16 mouse cellular contexts compared by ENCODE assay signal in genomic region chr13:15714331-15714725, GRCm38 (mm10).
A peak's percentile ranks its signal among the peaks of the same experiment; 100 is the strongest.
DNase-seq lines count a peak whose midpoint lies in the region; ATAC-seq and TF ChIP-seq lines count a peak whose summit lies in the region.
"Had no signal": no experiment of that assay in that cellular context is flagged by ENCODE, and none has a peak within 500 bp of the region (broad histone marks: within the 10 kb centered on the region; RNA-seq: fewer than 3 reads in every experiment).

No protein-coding gene starts in this region.

- no peak for DNase-seq in forebrain, embryonic 10.5 days (ENCODE audit: extremely low spot score, low spot score)
- no peak for DNase-seq in forebrain, postnatal 0 days
- DNase-seq in midbrain, embryonic 11.5 days (ENCODE audit: low spot score, missing footprints) = peak; percentile 89
- no peak for DNase-seq in forebrain, embryonic 11.5 days (ENCODE audit: low spot score)
- peak; percentile 33 for DNase-seq in midbrain, embryonic 14.5 days
- no peak for DNase-seq in left cerebral cortex, postnatal 36 days (ENCODE audit: low spot score in 2 of 2)
- DNase-seq: adrenal gland, postnatal 36 days; cerebellum, adult 8-10 months; gastrocnemius, postnatal 25 days; left cerebral cortex, postnatal 4 days had no signal

- H3K9me3 ChIP-seq in forebrain, embryonic 10.5 days = no peaks in the 10 kb centered on the region
- H3K9me3 ChIP-seq in forebrain, postnatal 0 days (ENCODE audit: low read length) = no peaks in the 10 kb centered on the region
- no peaks in the 10 kb centered on the region for H3K9me3 ChIP-seq in midbrain, embryonic 11.5 days (ENCODE audit: control insufficient read depth, low read length)
- no peaks in the 10 kb centered on the region for H3K9me3 ChIP-seq in midbrain, embryonic 16.5 days (replicated peaks; ENCODE audit: control insufficient read depth, low read length, poor library complexity, severe bottlenecking)
- H3K9me3 ChIP-seq in forebrain, embryonic 11.5 days (ENCODE audit: control insufficient read depth, low read length) = no peaks in the 10 kb centered on the region
- H3K9me3 ChIP-seq in midbrain, embryonic 14.5 days (ENCODE audit: control insufficient read depth, low read length) = no peaks in the 10 kb centered on the region
- H3K9me3 ChIP-seq in kidney, embryonic 16.5 days (ENCODE audit: low read length) = no peaks in the 10 kb centered on the region
- H3K9me3 ChIP-seq: liver, embryonic 12.5 days; neural tube, embryonic 13.5 days had no signal

- peaks cover 68% of the 10 kb centered on the region for H3K4me1 ChIP-seq in forebrain, embryonic 10.5 days
- H3K4me1 ChIP-seq in forebrain, postnatal 0 days (ENCODE audit: insufficient read depth) = no peaks in the 10 kb centered on the region
- H3K4me1 ChIP-seq in midbrain, embryonic 11.5 days (ENCODE audit: control insufficient read depth, insufficient read depth, low read length) = peaks cover 22% of the 10 kb centered on the region
- H3K4me1 ChIP-seq in midbrain, embryonic 16.5 days (ENCODE audit: control insufficient read depth, insufficient read depth, low read length) = peaks cover 2% of the 10 kb centered on the region; the same call in 1 of the 2 replicates
- peaks cover 6% of the 10 kb centered on the region for H3K4me1 ChIP-seq in forebrain, embryonic 11.5 days (replicated peaks; ENCODE audit: control insufficient read depth, insufficient read depth, low read length)
- H3K4me1 ChIP-seq in midbrain, embryonic 14.5 days (ENCODE audit: control insufficient read depth, insufficient read depth, low read length) = peaks cover 3% of the 10 kb centered on the region; the same call in 1 of the 2 replicates
- H3K4me1 ChIP-seq in kidney, embryonic 16.5 days (ENCODE audit: insufficient read depth, low read length) = no peaks in the 10 kb centered on the region
- H3K4me1 ChIP-seq: liver, embryonic 12.5 days had no signal

- no peak overlapping the region for H3K4me3 ChIP-seq in forebrain, embryonic 10.5 days
- H3K4me3 ChIP-seq in forebrain, postnatal 0 days (ENCODE audit: low read depth, low read length) = no peak overlapping the region
- no peak overlapping the region for H3K4me3 ChIP-seq in midbrain, embryonic 11.5 days (ENCODE audit: low read depth, low read length)
- H3K4me3 ChIP-seq in midbrain, embryonic 16.5 days (ENCODE audit: low read depth, low read length) = no peak overlapping the region
- H3K4me3 ChIP-seq in forebrain, embryonic 11.5 days (ENCODE audit: low read depth, low read length) = no peak overlapping the region
- H3K4me3 ChIP-seq in midbrain, embryonic 14.5 days (replicated peaks; ENCODE audit: low read depth, low read length) = no peak overlapping the region
- H3K4me3 ChIP-seq in kidney, embryonic 16.5 days (ENCODE audit: low read length) = no peak overlapping the region
- H3K4me3 ChIP-seq: liver, embryonic 12.5 days; neural tube, embryonic 13.5 days had no signal

- peaks cover 70% of the 10 kb centered on the region for H3K36me3 ChIP-seq in forebrain, embryonic 10.5 days (replicated peaks)
- no peaks in the 10 kb centered on the region for H3K36me3 ChIP-seq in forebrain, postnatal 0 days (ENCODE audit: insufficient read depth)
- no peaks in the 10 kb centered on the region for H3K36me3 ChIP-seq in midbrain, embryonic 11.5 days (ENCODE audit: control insufficient read depth, insufficient read depth, low read length)
- no peaks in the 10 kb centered on the region for H3K36me3 ChIP-seq in midbrain, embryonic 16.5 days (ENCODE audit: control insufficient read depth, insufficient read depth, low read length)
- H3K36me3 ChIP-seq in forebrain, embryonic 11.5 days (ENCODE audit: control insufficient read depth, insufficient read depth, low read length) = no peaks in the 10 kb centered on the region
- H3K36me3 ChIP-seq in midbrain, embryonic 14.5 days (ENCODE audit: control insufficient read depth, insufficient read depth, low read length) = no peaks in the 10 kb centered on the region
- peaks cover 3% of the 10 kb centered on the region; the same call in 1 of the 2 replicates for H3K36me3 ChIP-seq in kidney, embryonic 16.5 days (ENCODE audit: insufficient read depth, low read length)
- H3K36me3 ChIP-seq: liver, embryonic 12.5 days; neural tube, embryonic 13.5 days had no signal

- H3K9ac ChIP-seq in forebrain, postnatal 0 days = no peak overlapping the region
- H3K9ac ChIP-seq in midbrain, embryonic 11.5 days (ENCODE audit: low read length) = no peak overlapping the region
- H3K9ac ChIP-seq in midbrain, embryonic 16.5 days (ENCODE audit: low read depth, low read length) = no peak overlapping the region
- H3K9ac ChIP-seq in forebrain, embryonic 11.5 days (ENCODE audit: low read length) = no peak overlapping the region
- no peak overlapping the region for H3K9ac ChIP-seq in midbrain, embryonic 14.5 days (replicated peaks; ENCODE audit: low read length)
- H3K9ac ChIP-seq in kidney, embryonic 16.5 days (replicated peaks; ENCODE audit: low read length) = no peak overlapping the region
- H3K9ac ChIP-seq: liver, embryonic 12.5 days; lung, embryonic 14.5 days; neural tube, embryonic 13.5 days had no signal

- no peak for TF ChIP-seq CTCF in forebrain, postnatal 0 days (IDR thresholded peaks at IDR 0.05; ENCODE audit: low read depth)

- ATAC-seq in forebrain, postnatal 0 days = no peak
- peak; percentile 83 for ATAC-seq in midbrain, embryonic 11.5 days (ENCODE audit: low FRiP score)
- ATAC-seq in midbrain, embryonic 16.5 days = no peak
- peak; percentile 76 for ATAC-seq in forebrain, embryonic 11.5 days (replicated peaks; ENCODE audit: low FRiP score)
- ATAC-seq in midbrain, embryonic 14.5 days (ENCODE audit: low FRiP score, low TSS enrichment) = no peak
- no peak for ATAC-seq in kidney, embryonic 16.5 days (ENCODE audit: low FRiP score, low TSS enrichment)
- ATAC-seq: activated CD4-positive, CD25-positive, alpha-beta regulatory T cell, adult 4 months; liver, embryonic 12.5 days had no signal

- no peak overlapping the region for H3K4me2 ChIP-seq in forebrain, postnatal 0 days (ENCODE audit: low read depth)
- no peak overlapping the region for H3K4me2 ChIP-seq in midbrain, embryonic 11.5 days
- no peak overlapping the region for H3K4me2 ChIP-seq in midbrain, embryonic 16.5 days (ENCODE audit: low read length)
- no peak overlapping the region for H3K4me2 ChIP-seq in forebrain, embryonic 11.5 days (ENCODE audit: low read depth, low read length, severe bottlenecking)
- no peak overlapping the region for H3K4me2 ChIP-seq in midbrain, embryonic 14.5 days (ENCODE audit: low read length)
- no peak overlapping the region for H3K4me2 ChIP-seq in kidney, embryonic 16.5 days (replicated peaks; ENCODE audit: low read depth, low read length)
- H3K4me2 ChIP-seq: liver, embryonic 12.5 days; lung, embryonic 14.5 days; neural tube, embryonic 13.5 days had no signal

- H3K27me3 ChIP-seq in forebrain, embryonic 10.5 days (ENCODE audit: poor library complexity, severe bottlenecking) = peaks cover 45% of the 10 kb centered on the region; the same call in 1 of the 2 replicates
- no peaks in the 10 kb centered on the region for H3K27me3 ChIP-seq in forebrain, postnatal 0 days (ENCODE audit: insufficient read depth, low read length)
- peaks cover 20% of the 10 kb centered on the region for H3K27me3 ChIP-seq in midbrain, embryonic 11.5 days (ENCODE audit: control insufficient read depth, insufficient read depth, low read length)
- no peaks in the 10 kb centered on the region for H3K27me3 ChIP-seq in midbrain, embryonic 16.5 days (ENCODE audit: control insufficient read depth, insufficient read depth, low read depth, low read length)
- no peaks in the 10 kb centered on the region for H3K27me3 ChIP-seq in forebrain, embryonic 11.5 days (ENCODE audit: control insufficient read depth, insufficient read depth, low read length)
- H3K27me3 ChIP-seq in midbrain, embryonic 14.5 days (ENCODE audit: control insufficient read depth, insufficient read depth, low read length) = no peaks in the 10 kb centered on the region
- no peaks in the 10 kb centered on the region for H3K27me3 ChIP-seq in kidney, embryonic 16.5 days (ENCODE audit: insufficient read depth, low read length)
- H3K27me3 ChIP-seq: liver, embryonic 12.5 days; neural tube, embryonic 13.5 days had no signal

- intact Hi-C loops in left cerebral cortex, postnatal 36 days (cut with DNase I) = loop anchor here (2.0 to 10.0 kb wide), 2 partner anchors 250 to 1044 kb away; partner anchors contain the start of gene Gli3

- H3K27ac ChIP-seq in forebrain, embryonic 10.5 days = peak overlapping the region; percentile 81
- no peak overlapping the region for H3K27ac ChIP-seq in forebrain, postnatal 0 days (ENCODE audit: low read depth, low read length)
- no peak overlapping the region; the same call in 1 of the 2 replicates for H3K27ac ChIP-seq in midbrain, embryonic 11.5 days (ENCODE audit: low read depth, low read length)
- no peak overlapping the region for H3K27ac ChIP-seq in midbrain, embryonic 16.5 days (ENCODE audit: low read length)
- H3K27ac ChIP-seq in forebrain, embryonic 11.5 days (ENCODE audit: low read depth, low read length) = peak overlapping the region; percentile 54
- H3K27ac ChIP-seq in midbrain, embryonic 14.5 days (replicated peaks; ENCODE audit: low read depth, low read length) = no peak overlapping the region
- no peak overlapping the region for H3K27ac ChIP-seq in kidney, embryonic 16.5 days (ENCODE audit: low read length)
- H3K27ac ChIP-seq: liver, embryonic 12.5 days; neural tube, embryonic 13.5 days had no signal

- WGBS in forebrain, embryonic 10.5 days = 37% methylated on average over 4 of the region's 4 CpGs
- 23% methylated on average over 4 of the region's 4 CpGs for WGBS in forebrain, postnatal 0 days
- WGBS in midbrain, embryonic 11.5 days = 22% methylated on average over 4 of the region's 4 CpGs
- 12% methylated on average over 4 of the region's 4 CpGs for WGBS in midbrain, embryonic 16.5 days
- WGBS in forebrain, embryonic 11.5 days = 27% methylated on average over 4 of the region's 4 CpGs
- WGBS in midbrain, embryonic 14.5 days = 9% methylated on average over 4 of the region's 4 CpGs
- WGBS in kidney, embryonic 16.5 days = 86% methylated on average over 4 of the region's 4 CpGs

Comparison
In these comparisons a context has a peak if more than half of its experiments do, and no peak if none do; other contexts are left out.
1. H3K27ac ChIP-seq: peak in forebrain, embryonic 10.5 days (single experiment) and forebrain, embryonic 11.5 days (single experiment); none in forebrain, postnatal 0 days (single experiment), midbrain, embryonic 11.5 days (single experiment), midbrain, embryonic 16.5 days (single experiment), midbrain, embryonic 14.5 days (single experiment) and kidney, embryonic 16.5 days (single experiment).
2. ATAC-seq: peak in midbrain, embryonic 11.5 days (single experiment) and forebrain, embryonic 11.5 days (single experiment); none in forebrain, postnatal 0 days (single experiment), midbrain, embryonic 16.5 days (single experiment), midbrain, embryonic 14.5 days (single experiment) and kidney, embryonic 16.5 days (single experiment).
3. DNase-seq: peak in midbrain, embryonic 11.5 days (single experiment) and midbrain, embryonic 14.5 days (single experiment); none in forebrain, embryonic 10.5 days (single experiment), forebrain, postnatal 0 days (single experiment), forebrain, embryonic 11.5 days (single experiment) and left cerebral cortex, postnatal 36 days (0 of 2).